Mouse (Mus musculus) naive thymus-derived CD4-positive, alpha-beta T cell, adult 2 months (primary cell): ENCODE results near the gene Mogat2.

ENCODE experiments used
- DNase-seq: peaks from one replicate; pipeline ENCODE4 v3.0.0-alpha.2; 2011; ENCODE audit warnings: low read depth

The Mogat2 gene

GRCm38 (mm10) chr7:99235657-99236056, 2.8 kb downstream of the Mogat2 start:
- DNase-seq = no peak

GRCm38 (mm10) chr7:99234916-99235315, 3.5 kb downstream of the Mogat2 start:
- DNase-seq = no peak

- no peak for DNase-seq
These were observed 5.8 kb downstream of the Mogat2 start for GRCm38 (mm10) chr7:99232571-99232970.

DNA sequence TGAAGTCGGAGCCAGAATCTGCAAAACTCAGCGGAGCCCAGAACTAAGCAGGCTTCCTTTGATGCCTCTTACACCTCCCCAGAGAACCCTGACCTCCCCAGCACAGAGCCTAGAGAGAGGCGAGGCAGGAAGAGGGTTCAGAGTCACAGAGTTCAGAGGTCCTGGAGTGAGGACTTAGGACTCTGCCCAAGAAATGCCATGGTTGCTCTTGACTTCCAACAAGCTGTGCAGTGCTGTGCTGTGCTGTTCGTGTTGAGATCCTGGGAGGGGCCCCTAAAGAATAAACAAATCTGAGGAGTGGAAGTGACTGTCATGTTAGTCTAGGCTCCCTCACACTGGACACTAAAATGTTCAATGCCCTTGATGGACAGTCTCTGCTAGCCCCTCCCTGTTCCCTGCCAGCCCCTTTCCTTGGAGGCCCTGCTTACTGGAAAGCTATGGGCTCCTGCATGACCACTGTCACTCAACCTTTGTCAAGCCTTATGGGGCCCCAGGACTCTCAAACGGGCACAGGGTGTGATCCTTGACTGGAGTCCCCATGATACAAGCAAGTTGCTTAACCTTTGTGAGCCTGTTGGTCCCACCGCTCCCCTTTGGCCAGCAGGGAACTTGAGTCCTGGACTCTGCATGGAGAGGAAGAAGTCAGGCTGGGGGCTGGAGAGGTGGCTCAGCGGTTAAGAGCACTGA, 8.2 kb downstream of the Mogat2 start:
- no peak for DNase-seq

GRCm38 (mm10) chr7:99229411-99229810, 9.0 kb downstream of the Mogat2 start:
- no peak for DNase-seq

- DNase-seq = no peak
These were observed 9.6 kb downstream of the Mogat2 start for GRCm38 (mm10) chr7:99228825-99229224.

DNA sequence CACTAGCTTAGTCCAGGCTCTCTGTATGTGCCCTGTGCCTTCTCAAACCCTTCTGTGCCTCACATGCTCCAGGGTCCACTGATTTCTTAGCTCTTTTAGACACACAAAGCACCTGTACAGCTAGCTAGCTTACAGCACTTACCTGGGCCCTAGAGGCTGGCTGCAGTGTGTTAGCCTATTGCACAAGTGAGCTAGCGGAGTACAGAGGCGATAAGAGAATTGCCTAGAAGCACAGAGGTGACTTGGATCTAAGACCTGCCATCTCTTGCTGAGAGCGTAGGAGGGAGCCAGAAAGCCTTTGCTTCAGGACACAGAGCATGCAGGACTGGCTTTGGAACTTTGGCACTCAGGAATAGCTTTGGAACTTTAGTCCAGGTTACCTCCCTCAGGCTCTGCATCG, 11.2 kb downstream of the Mogat2 start:
- DNase-seq = no peak

GRCm38 (mm10) chr7:99226662-99227061, 11.8 kb downstream of the Mogat2 start:
- no peak for DNase-seq

GRCm38 (mm10) chr7:99225421-99225820, 13.0 kb downstream of the Mogat2 start:
- no peak for DNase-seq

- no peak for DNase-seq
These were observed 13.7 kb downstream of the Mogat2 start for GRCm38 (mm10) chr7:99224648-99225190.

- DNase-seq = peak; percentile 8
These were observed 14.2 kb downstream of the Mogat2 start for GRCm38 (mm10) chr7:99224225-99224624.

- DNase-seq = no peak
These were observed 20.9 kb downstream of the Mogat2 start for GRCm38 (mm10) chr7:99217338-99218074.

- DNase-seq = no peak
These were observed 23.0 kb downstream of the Mogat2 start for GRCm38 (mm10) chr7:99215347-99215855.

GRCm38 (mm10) chr7:99214621-99215185, 23.7 kb downstream of the Mogat2 start:
- DNase-seq = no peak

- DNase-seq = no peak
These were observed 24.7 kb downstream of the Mogat2 start for GRCm38 (mm10) chr7:99213686-99214085.

- DNase-seq = no peak
These were observed 25.4 kb downstream of the Mogat2 start for GRCm38 (mm10) chr7:99213056-99213455.

- DNase-seq = no peak
These were observed 29.7 kb downstream of the Mogat2 start for GRCm38 (mm10) chr7:99208704-99209103.

- no peak for DNase-seq
These were observed 32.1 kb downstream of the Mogat2 start for GRCm38 (mm10) chr7:99206364-99206763.

- DNase-seq = no peak
These were observed 36.3 kb downstream of the Mogat2 start for GRCm38 (mm10) chr7:99202163-99202562.

GRCm38 (mm10) chr7:99200290-99200689, 38.1 kb downstream of the Mogat2 start:
- no peak for DNase-seq

DNA sequence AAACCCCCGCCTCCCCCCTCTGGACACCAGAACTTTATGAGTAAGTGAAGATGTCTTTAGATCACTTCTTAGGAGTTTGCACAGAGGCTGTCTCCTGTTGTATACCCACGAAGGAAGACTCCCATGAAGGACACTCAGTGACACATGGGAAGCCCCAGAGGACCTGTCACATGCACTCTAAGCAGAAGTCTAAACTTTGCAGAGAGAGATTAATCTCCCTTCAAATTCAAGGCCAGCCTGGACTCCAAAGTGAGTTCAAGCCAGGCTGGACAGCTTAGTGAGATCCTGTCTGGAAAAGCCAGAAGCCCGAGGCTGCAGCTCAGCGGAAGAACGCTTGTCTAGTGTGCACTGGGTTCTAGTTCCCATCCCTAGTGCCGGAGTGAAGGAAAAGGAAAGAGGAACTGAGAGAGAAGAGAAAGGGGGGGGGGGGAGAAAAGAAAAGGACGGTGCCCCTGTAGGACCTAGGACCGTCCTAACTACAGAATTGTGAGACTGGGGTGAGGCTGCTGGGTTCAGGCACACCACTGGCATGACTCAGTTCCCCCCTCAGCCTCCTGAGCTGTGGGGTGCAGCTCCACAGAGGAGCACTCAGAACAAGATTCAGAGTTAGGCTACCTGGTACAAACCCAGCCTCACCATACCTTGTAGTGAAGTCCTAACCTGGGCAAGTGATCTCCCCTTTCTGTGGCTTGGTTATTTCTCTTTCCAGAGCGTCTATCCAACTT, 38.8 kb downstream of the Mogat2 start:
- no peak for DNase-seq

GRCm38 (mm10) chr7:99198811-99199210, 39.6 kb downstream of the Mogat2 start:
- no peak for DNase-seq
